Mouse (Mus musculus) ES-E14 (cell line): ENCODE measurements around the gene Cd82. TPM values are rescaled to one million over a fixed set of nuclear protein-coding genes. Genes with fewer than 3 reads are reported as not detected.

Source experiments
- DNase-seq: peaks from one replicate; pipeline ENCODE4 v3.0.0-alpha.2; 2013; ENCODE audit warnings: low read depth, low spot score
- H3K27ac ChIP-seq: 2 replicates; pipeline ENCODE4 v1.5.1; 2012; ENCODE audit warnings: low read depth, mild to moderate bottlenecking, low read length, moderate library complexity, mixed read lengths; ENCODE audit not compliant: poor library complexity, insufficient read depth, severe bottlenecking
- H3K36me3 ChIP-seq: 2 replicates; pipeline ENCODE4 v1.6.1; 2012; ENCODE audit warnings: mild to moderate bottlenecking, low read length, moderate library complexity, mixed read lengths; ENCODE audit not compliant: control insufficient read depth, poor library complexity, insufficient read depth, severe bottlenecking
- H3K4me1 ChIP-seq, 2 experiments: fragments of 150-350 bp in 1 of 2; sonication (generic) in 1 of 2; 2 replicates each; pipeline ENCODE4 v1.6.1; 2012; ENCODE audit warnings: low read length in 2 of 2, mild to moderate bottlenecking in 1 of 2, mixed read lengths in 1 of 2; ENCODE audit not compliant: control insufficient read depth in 2 of 2, insufficient read depth in 2 of 2, poor library complexity in 1 of 2
- H3K4me3 ChIP-seq, 2 experiments: fragments of 150-350 bp in 1 of 2; sonication (generic) in 1 of 2; 2 replicates each; pipeline ENCODE4 v1.5.1; 2012; ENCODE audit warnings: low read length in 2 of 2, low read depth in 1 of 2, mild to moderate bottlenecking in 1 of 2, mixed read lengths in 1 of 2; ENCODE audit not compliant: insufficient read depth in 1 of 2, poor library complexity in 1 of 2, severe bottlenecking in 1 of 2
- H3K9ac ChIP-seq: 2 replicates; pipeline ENCODE4 v1.6.1; 2012; ENCODE audit warnings: low read depth, mild to moderate bottlenecking, low read length, mixed read lengths; ENCODE audit not compliant: poor library complexity, insufficient read depth, severe bottlenecking
- H3K9me3 ChIP-seq: fragments of 150-350 bp; sonication (generic); 2 replicates; pipeline ENCODE4 v1.6.1; 2012; ENCODE audit warnings: low read depth, mild to moderate bottlenecking, low read length; ENCODE audit not compliant: control insufficient read depth, insufficient read depth
- CHD2 ChIP-seq: IDR thresholded peaks from 2 replicates; pipeline ENCODE4 v1.6.1; 2014; ENCODE audit warnings: mild to moderate bottlenecking, low read depth, low read length, inconsistent platforms
- HCFC1 ChIP-seq: IDR thresholded peaks from 2 replicates; pipeline ENCODE4 v1.6.1; 2012; ENCODE audit warnings: low read length, inconsistent platforms, borderline replicate concordance; ENCODE audit not compliant: insufficient read depth
- MAFK ChIP-seq: IDR thresholded peaks from 2 replicates; pipeline ENCODE4 v1.6.1; 2014; ENCODE audit warnings: mild to moderate bottlenecking, low read depth, low read length, inconsistent platforms; ENCODE audit not compliant: insufficient read depth
- ZC3H11A ChIP-seq: IDR thresholded peaks from 2 replicates; pipeline ENCODE4 v1.6.1; 2012; ENCODE audit warnings: low read depth, mild to moderate bottlenecking, inconsistent platforms, low read length, borderline replicate concordance
- ZNF384 ChIP-seq: IDR thresholded peaks from 2 replicates; pipeline ENCODE4 v1.6.1; 2012; ENCODE audit warnings: low read depth, low read length, inconsistent platforms
- in situ Hi-C, 2 experiments: fragments of 600-800 bp; cut with MboI; formaldehyde crosslinking; loops; one replicate each; pipeline ENCODE4 v1.15.1; 2025; ENCODE audit warnings: low sequenced_read_pairs in 2 of 2, inconsistent platforms in 1 of 2; ENCODE audit not compliant: unreplicated experiment in 2 of 2
- total RNA-seq: library from RNA; depleted of rRNA; stranded (reverse); fragments of 300-350 nt; gene quantifications from 2 replicates; pipeline ENCODE4 v1.2.3, GENCODE M21; 2012

Gene Cd82
- total RNA-seq, 1 experiment, result 3.2 TPM

- Histone ChIP-seq H3K36me3 (no peaks in the 10 kb centered on the region), H3K27ac (no peak overlapping the region), H3K4me3 (no peak overlapping the region), H3K9ac (no peak overlapping the region), H3K4me1 (no peaks in the 10 kb centered on the region), H3K9me3 (no peaks in the 10 kb centered on the region)
- no peak for DNase-seq
- in situ Hi-C loops, result no loop called here
- TF ChIP-seq MAFK, result no peak
- no peak for TF ChIP-seq CHD2
- TF ChIP-seq ZNF384, result no peak
- TF ChIP-seq ZC3H11A, result no peak
- TF ChIP-seq HCFC1, result no peak
Measured at GRCm38 (mm10) chr2:93445237-93445651, 17.7 kb downstream of the Cd82 start.

- Histone ChIP-seq H3K4me1 (no peaks in the 10 kb centered on the region), H3K9me3 (no peaks in the 10 kb centered on the region)
Measured at GRCm38 (mm10) chr2:93444280-93444679, 18.7 kb downstream of the Cd82 start.

DNA sequence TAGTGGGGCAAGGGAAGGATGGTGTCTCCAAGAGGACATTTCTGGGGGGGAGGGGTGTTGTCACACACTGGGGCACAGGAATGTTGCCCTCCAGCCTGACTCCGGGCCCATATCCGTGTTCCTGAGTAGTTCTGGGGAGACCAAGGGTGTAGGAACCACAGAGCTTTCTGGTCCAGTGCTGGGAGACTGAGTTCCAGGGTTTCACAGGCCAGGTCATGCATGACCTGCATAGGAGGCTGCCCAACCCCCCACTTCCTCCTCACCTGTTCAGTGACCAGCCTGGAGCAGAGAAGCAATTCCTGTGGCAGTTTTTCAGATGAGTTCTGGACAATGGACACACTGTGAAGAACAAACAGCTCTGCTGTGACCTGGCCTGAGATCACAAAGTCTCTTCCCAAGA lies 19.8 kb downstream of the Cd82 start:
- no peak overlapping the region for H3K27ac ChIP-seq
- in situ Hi-C loops, result no loop called here
- no peaks in the 10 kb centered on the region for H3K9me3 ChIP-seq
- H3K9ac ChIP-seq, result no peak overlapping the region
- no peak for DNase-seq
- H3K36me3 ChIP-seq, result no peaks in the 10 kb centered on the region
- TF ChIP-seq ZC3H11A, result no peak
- no peak for TF ChIP-seq HCFC1
- TF ChIP-seq MAFK, result no peak
- TF ChIP-seq ZNF384, result no peak
- TF ChIP-seq CHD2, result no peak
- no peaks in the 10 kb centered on the region for H3K4me1 ChIP-seq
- H3K4me3 ChIP-seq, result no peak overlapping the region

More at GRCm38 (mm10) chr2:93444280-93444679, 18.7 kb downstream of the Cd82 start:
- Histone ChIP-seq H3K27ac (no peak overlapping the region), H3K36me3 (no peaks in the 10 kb centered on the region), H3K9ac (no peak overlapping the region), H3K4me3 (no peak overlapping the region)
- no peak for DNase-seq
- in situ Hi-C loops, result no loop called here
- TF ChIP-seq ZNF384, result no peak
- no peak for TF ChIP-seq ZC3H11A
- TF ChIP-seq HCFC1, result no peak
- TF ChIP-seq CHD2, result no peak
- TF ChIP-seq MAFK, result no peak

DNA sequence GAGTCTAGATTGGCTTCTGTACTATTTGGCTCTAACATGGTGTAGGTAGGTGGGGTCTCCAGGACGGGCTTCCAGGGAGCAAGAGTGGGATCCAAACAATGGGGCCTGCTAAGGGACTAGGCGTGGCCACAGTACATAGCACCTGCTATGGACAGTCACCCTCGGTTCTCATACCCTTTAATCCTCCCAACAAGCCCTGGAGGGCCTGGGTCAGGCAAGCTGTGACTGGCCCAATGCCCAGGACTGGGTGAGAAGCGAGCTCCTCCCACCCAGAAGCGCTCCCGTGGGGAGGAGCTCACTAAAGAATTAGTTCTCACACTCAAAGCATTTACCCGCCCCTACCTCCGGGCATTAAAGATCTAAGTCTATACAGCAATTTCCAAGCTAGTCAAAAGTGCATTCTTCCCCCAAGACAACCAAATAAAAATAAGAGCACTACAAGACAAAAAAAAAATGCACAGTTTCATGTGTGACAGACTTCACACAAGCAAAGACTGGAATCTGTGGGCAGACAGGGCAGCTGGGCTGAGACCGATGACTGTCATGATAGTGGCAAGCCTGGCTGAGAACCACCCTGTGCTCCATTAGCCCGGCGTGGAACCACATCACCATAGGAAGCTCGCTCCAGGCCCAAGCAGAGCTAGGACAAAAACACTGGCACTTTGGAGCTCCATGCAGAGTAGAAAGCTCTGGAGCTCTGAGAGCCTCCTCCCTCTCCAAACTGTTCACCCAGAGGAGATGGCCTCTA lies 23.0 kb downstream of the Cd82 start:
- Histone ChIP-seq H3K36me3 (no peaks in the 10 kb centered on the region), H3K4me1 (no peaks in the 10 kb centered on the region), H3K9me3 (no peaks in the 10 kb centered on the region), H3K9ac (no peak overlapping the region), H3K27ac (no peak overlapping the region), H3K4me3 (no peak overlapping the region)
- TF ChIP-seq ZC3H11A (no peak), HCFC1 (no peak), MAFK (no peak), ZNF384 (no peak)
- in situ Hi-C loops, result no loop called here
- no peak for DNase-seq
